Mouse (Mus musculus) CH12.LX (cell line): ENCODE data around the gene Foxc2. TPM values are rescaled to one million over a fixed set of nuclear protein-coding genes. Genes with fewer than 3 reads are reported as not detected.

Experiments
- DNase-seq: peaks from one replicate; pipeline ENCODE4 v3.0.0-alpha.2; 2013; ENCODE audit errors: extremely low read depth
- H3K27ac ChIP-seq: 2 replicates; pipeline ENCODE4 v1.5.1; 2012; ENCODE audit warnings: low read depth, mild to moderate bottlenecking, control low read depth, moderate library complexity; ENCODE audit not compliant: insufficient read depth
- H3K27me3 ChIP-seq: replicated peaks from 2 replicates; pipeline ENCODE3; 2012; ENCODE audit warnings: inconsistent platforms
- H3K36me3 ChIP-seq, 2 experiments: replicated peaks in 1 of 2; 2 replicates each; pipeline versions ENCODE3 to v1.6.1; 2012; ENCODE audit warnings: inconsistent platforms in 1 of 2, low read length in 1 of 2, mild to moderate bottlenecking in 1 of 2, mixed read lengths in 1 of 2, moderate library complexity in 1 of 2; ENCODE audit not compliant: control insufficient read depth in 1 of 2, insufficient read depth in 1 of 2
- H3K4me1 ChIP-seq, 2 experiments: 2 replicates each; pipeline ENCODE4 v1.6.1; 2012; ENCODE audit warnings: inconsistent platforms in 1 of 2, moderate library complexity in 1 of 2; ENCODE audit not compliant: insufficient read depth in 2 of 2, control insufficient read depth in 1 of 2
- H3K4me2 ChIP-seq: 2 replicates; pipeline ENCODE4 v1.6.1; 2012; ENCODE audit warnings: low read depth, mild to moderate bottlenecking, control low read depth; ENCODE audit not compliant: poor library complexity, insufficient read depth, severe bottlenecking
- H3K4me3 ChIP-seq, 3 experiments: fragments of 150-350 bp in 1 of 3; sonication (generic) in 1 of 3; replicated peaks in 1 of 3; 2 replicates each; pipeline versions ENCODE3 to v1.5.1; 2011 to 2012; ENCODE audit warnings: low read depth in 2 of 3, low read length in 2 of 3, mild to moderate bottlenecking in 2 of 3, moderate library complexity in 2 of 3, control low read depth in 1 of 3, improper control_type of control experiment in 1 of 3, inconsistent platforms in 1 of 3, mixed read lengths in 1 of 3; ENCODE audit not compliant: poor library complexity in 1 of 3
- H3K79me2 ChIP-seq: replicated peaks from 2 replicates; pipeline ENCODE4 v1.6.1; 2012; ENCODE audit warnings: mild to moderate bottlenecking, moderate library complexity; ENCODE audit not compliant: control insufficient read depth, poor library complexity, insufficient read depth, severe bottlenecking; ENCODE audit errors: extremely low read depth
- H3K9ac ChIP-seq: 2 replicates; pipeline ENCODE4 v1.6.1; 2012; ENCODE audit warnings: low read depth, mild to moderate bottlenecking, control low read depth, moderate library complexity; ENCODE audit not compliant: insufficient read depth
- H3K9me3 ChIP-seq: replicated peaks from 2 replicates; pipeline ENCODE3; 2012; ENCODE audit warnings: low read length, inconsistent platforms, mixed read lengths
- BHLHE40 ChIP-seq: IDR thresholded peaks from 2 replicates; pipeline ENCODE4 v1.6.1; 2011; ENCODE audit warnings: mild to moderate bottlenecking, low read depth, low read length, improper control_type of control experiment
- CHD1 ChIP-seq: IDR thresholded peaks from 2 replicates; pipeline ENCODE4 v1.6.1; 2012; ENCODE audit warnings: low read depth, low read length, improper control_type of control experiment, inconsistent platforms
- CHD2 ChIP-seq: IDR thresholded peaks from 2 replicates; pipeline ENCODE4 v1.6.1; 2011; ENCODE audit warnings: low read length, improper control_type of control experiment
- E2F4 ChIP-seq: IDR thresholded peaks from 2 replicates; pipeline ENCODE4 v1.6.1; 2011; ENCODE audit warnings: low read depth, low read length, improper control_type of control experiment; ENCODE audit not compliant: insufficient replicate concordance
- ELF1 ChIP-seq: IDR thresholded peaks from 2 replicates; pipeline ENCODE4 v1.6.1; 2014; ENCODE audit warnings: low read depth, mild to moderate bottlenecking, inconsistent platforms, low read length, improper control_type of control experiment
- EP300 ChIP-seq: IDR thresholded peaks from 2 replicates; pipeline ENCODE4 v1.6.1; 2011; ENCODE audit warnings: low read length, improper control_type of control experiment
- IRF4 ChIP-seq: IDR thresholded peaks from 2 replicates; pipeline ENCODE4 v1.6.1; 2014; ENCODE audit warnings: low read depth, mild to moderate bottlenecking, inconsistent platforms, low read length, improper control_type of control experiment
- JUN ChIP-seq: IDR thresholded peaks from 2 replicates; pipeline ENCODE4 v1.6.1; 2011; ENCODE audit warnings: low read depth, mild to moderate bottlenecking, low read length, improper control_type of control experiment, moderate library complexity; ENCODE audit not compliant: insufficient read depth
- JUND ChIP-seq: conservative IDR thresholded peaks from 2 replicates; pipeline ENCODE4 v1.6.1; 2011; ENCODE audit warnings: low read depth, low read length, improper control_type of control experiment
- MAFK ChIP-seq: IDR thresholded peaks from 2 replicates; pipeline ENCODE4 v1.6.1; 2011; ENCODE audit warnings: low read length, improper control_type of control experiment; ENCODE audit not compliant: insufficient replicate concordance
- MEF2A ChIP-seq: IDR thresholded peaks from 2 replicates; pipeline ENCODE4 v1.6.1; 2014; ENCODE audit warnings: low read depth, mild to moderate bottlenecking, inconsistent platforms, low read length, improper control_type of control experiment, borderline replicate concordance
- NELFE ChIP-seq: IDR thresholded peaks from 2 replicates; pipeline ENCODE4 v1.6.1; 2011; ENCODE audit warnings: low read depth, low read length, improper control_type of control experiment
- NRF1 ChIP-seq: IDR thresholded peaks from 2 replicates; pipeline ENCODE4 v1.6.1; 2014; ENCODE audit warnings: low read depth, mild to moderate bottlenecking, inconsistent platforms, low read length, improper control_type of control experiment, moderate library complexity
- PAX5 ChIP-seq: IDR thresholded peaks from 2 replicates; pipeline ENCODE4 v1.6.1; 2012; ENCODE audit warnings: low read length, inconsistent platforms, mixed read lengths
- POLR2A ChIP-seq: IDR thresholded peaks from 2 replicates; pipeline ENCODE4 v1.6.1; 2011; ENCODE audit warnings: low read depth, mild to moderate bottlenecking, improper control_type of control experiment, low read length
- POLR2AphosphoS2 ChIP-seq: IDR thresholded peaks from 2 replicates; pipeline ENCODE4 v1.6.1; 2011; ENCODE audit warnings: low read depth, low read length, improper control_type of control experiment
- RCOR1 ChIP-seq: conservative IDR thresholded peaks from 2 replicates; pipeline ENCODE4 v1.6.1; 2012; ENCODE audit warnings: low read depth, mild to moderate bottlenecking, inconsistent platforms, low read length, improper control_type of control experiment
- SMC3 ChIP-seq: IDR thresholded peaks from 2 replicates; pipeline ENCODE4 v1.6.1; 2011; ENCODE audit warnings: low read depth, low read length, improper control_type of control experiment
- TCF12 ChIP-seq: IDR thresholded peaks from 2 replicates; pipeline ENCODE4 v1.6.1; 2014; ENCODE audit warnings: low read depth, mild to moderate bottlenecking, inconsistent platforms, low read length, improper control_type of control experiment
- UBTF ChIP-seq: IDR thresholded peaks from 2 replicates; pipeline ENCODE4 v1.6.1; 2012; ENCODE audit warnings: low read depth, mild to moderate bottlenecking, inconsistent platforms, low read length, improper control_type of control experiment, moderate library complexity
- USF1 ChIP-seq: IDR thresholded peaks from 2 replicates; pipeline ENCODE4 v1.6.1; 2014; ENCODE audit warnings: low read depth, mild to moderate bottlenecking, inconsistent platforms, low read length, improper control_type of control experiment
- USF2 ChIP-seq: conservative IDR thresholded peaks from 2 replicates; pipeline ENCODE4 v1.6.1; 2011; ENCODE audit warnings: low read depth, low read length, improper control_type of control experiment
- ZC3H11A ChIP-seq: IDR thresholded peaks from 2 replicates; pipeline ENCODE4 v1.6.1; 2012; ENCODE audit warnings: low read depth, mild to moderate bottlenecking, inconsistent platforms, low read length, improper control_type of control experiment
- ZMIZ1 ChIP-seq: IDR thresholded peaks from 2 replicates; pipeline ENCODE4 v1.6.1; 2012; ENCODE audit warnings: low read depth, mild to moderate bottlenecking, inconsistent platforms, low read length, improper control_type of control experiment
- ZNF384 ChIP-seq: IDR thresholded peaks from 2 replicates; pipeline ENCODE4 v1.6.1; 2012; ENCODE audit warnings: low read depth, low read length, improper control_type of control experiment, inconsistent platforms
- dilution Hi-C: fragments of 300-500 bp; cut with MboI; formaldehyde crosslinking; loops from 2 replicates; pipeline ENCODE4 v1.14.3; 2020; ENCODE audit warnings: low sequenced_read_pairs; ENCODE audit not compliant: extremely low pct_unique_long_range_greater_than_20kb, extremely low pct_ligation_motif_present
- in situ Hi-C: fragments of 300-500 bp; cut with MboI; formaldehyde crosslinking; loops from 3 replicates; pipeline ENCODE4 v1.14.3; 2019; ENCODE audit warnings: low sequenced_read_pairs, low pct_ligation_motif_present, low pct_unique_long_range_greater_than_20kb, mixed read lengths
- polyA plus RNA-seq: library from polyadenylated mRNA; unstranded; fragments of >175 nt; gene quantifications from 2 replicates; pipeline ENCODE4 v1.2.1, GENCODE M21; 2012; ENCODE audit warnings: low read depth; ENCODE audit not compliant: insufficient read length
- total RNA-seq, 2 experiments: library from RNA; depleted of rRNA; stranded (reverse); fragments of 300-350 nt in 1 of 2; fragments of >200 nt in 1 of 2; gene quantifications; 2 replicates each; pipeline ENCODE4 v1.2.3; 2012 to 2014

The Foxc2 gene
- total and polyA plus RNA-seq, 3 experiments = not detected

DNA sequence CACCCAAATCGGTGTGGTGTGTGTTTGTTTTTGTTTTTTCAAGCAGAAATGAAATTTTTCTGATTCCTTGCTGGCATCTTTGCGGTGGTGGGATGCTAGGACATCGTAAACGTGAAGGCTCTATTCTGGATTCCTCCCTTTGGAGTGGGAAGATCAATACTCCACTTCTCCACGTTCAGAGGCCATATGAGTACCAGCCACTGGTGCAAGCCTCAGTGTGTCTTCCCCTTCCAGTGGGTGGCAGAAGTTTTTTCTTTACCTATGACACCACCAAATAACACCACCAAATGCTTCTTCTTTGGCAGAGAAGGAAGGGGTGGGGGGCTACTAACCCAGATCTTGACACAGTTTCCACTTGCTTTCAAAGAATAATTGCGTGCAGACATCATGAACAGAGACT, 10.2 kb downstream of the Foxc2 start:
- H3K79me2 ChIP-seq = no peaks in the 10 kb centered on the region
- no peaks in the 10 kb centered on the region for H3K9me3 ChIP-seq
- H3K27ac ChIP-seq = no peak overlapping the region
- no peak overlapping the region for H3K4me2 ChIP-seq
- H3K9ac ChIP-seq = no peak overlapping the region
- TF ChIP-seq IRF4 (no peak), SMC3 (no peak), ZNF384 (no peak), JUND (no peak), USF2 (no peak), MAFK (no peak), NELFE (no peak), USF1 (no peak), RCOR1 (no peak), NRF1 (no peak), POLR2AphosphoS2 (no peak), E2F4 (no peak), JUN (no peak), BHLHE40 (no peak), CHD1 (no peak), PAX5 (no peak)
- dilution Hi-C loops (no loop called here), in situ Hi-C loops (no loop called here)
- H3K27me3 ChIP-seq = peaks cover 53% of the 10 kb centered on the region
- no peak overlapping the region for H3K4me3 ChIP-seq
- H3K4me1 ChIP-seq = peaks cover 7 to 14% of the 10 kb centered on the region in 2 experiments
- DNase-seq = no peak
- no peaks in the 10 kb centered on the region for H3K36me3 ChIP-seq

DNA sequence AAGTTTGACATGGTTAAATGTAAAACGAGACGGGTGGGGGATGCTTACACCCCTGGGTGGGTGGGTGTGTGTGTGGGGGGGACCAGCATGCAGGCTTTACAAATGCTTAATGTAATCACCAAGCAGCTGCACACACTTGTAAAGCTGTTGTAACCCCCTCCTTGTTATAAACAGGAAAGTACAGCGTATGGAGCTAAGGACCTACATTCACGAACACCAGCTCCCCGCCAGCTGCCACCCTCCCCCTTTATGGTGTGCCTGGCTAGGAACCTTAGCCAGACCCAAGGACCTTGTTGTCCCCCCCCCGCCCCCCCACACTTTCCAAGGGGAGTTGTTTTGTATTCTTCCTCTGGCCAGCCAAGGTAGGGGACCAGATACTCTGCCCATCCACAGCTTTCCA, 10.7 kb downstream of the Foxc2 start:
- Histone ChIP-seq H3K79me2 (no peaks in the 10 kb centered on the region), H3K36me3 (no peaks in the 10 kb centered on the region), H3K4me1 (peaks cover 7 to 14% of the 10 kb centered on the region in 2 experiments), H3K9ac (no peak overlapping the region), H3K4me3 (no peak overlapping the region), H3K27me3 (peaks cover 50% of the 10 kb centered on the region), H3K4me2 (no peak overlapping the region), H3K27ac (no peak overlapping the region), H3K9me3 (no peaks in the 10 kb centered on the region)
- TF ChIP-seq USF1 (no peak), MEF2A (no peak), ZC3H11A (no peak), PAX5 (no peak), CHD2 (no peak), ZNF384 (no peak), EP300 (no peak), IRF4 (no peak), POLR2A (no peak), POLR2AphosphoS2 (no peak), TCF12 (no peak), ZMIZ1 (no peak), UBTF (no peak), SMC3 (no peak), MAFK (no peak), NELFE (no peak), ELF1 (no peak)
- dilution Hi-C loops = no loop called here
- in situ Hi-C loops = no loop called here
- no peak for DNase-seq
